Mouse (Mus musculus): ENCODE measurements around the gene Sccpdh. TPM values are rescaled to one million over a fixed set of nuclear protein-coding genes. Genes with fewer than 3 reads are reported as not detected.

Gene Sccpdh
- total RNA-seq, 2 experiments from 2014 or later: 56.1 to 61.9 TPM

DNA sequence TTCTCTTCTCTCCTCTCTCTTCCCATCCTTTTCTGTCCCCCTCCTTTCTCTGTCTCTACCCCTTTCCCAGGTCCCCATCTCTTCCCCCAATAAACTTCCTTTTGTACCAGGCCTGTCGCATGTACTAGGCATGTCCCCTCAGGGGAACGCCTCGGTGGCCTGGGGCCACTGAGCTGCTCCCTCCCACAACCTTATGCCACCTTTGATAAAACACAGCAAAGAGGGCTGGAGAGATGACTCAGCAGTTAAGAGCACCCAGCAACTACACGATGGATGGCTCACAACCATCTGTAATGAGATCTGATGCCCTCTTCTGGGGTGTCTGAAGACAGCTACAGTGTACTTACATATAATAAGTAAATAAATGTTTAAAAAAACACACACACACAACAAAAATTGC is 47.8 kb downstream of the Sccpdh start:
- intact Hi-C loops (cut with DNase I): no loop called here
- DNase-seq (ENCODE audit: low spot score): no peak

DNA sequence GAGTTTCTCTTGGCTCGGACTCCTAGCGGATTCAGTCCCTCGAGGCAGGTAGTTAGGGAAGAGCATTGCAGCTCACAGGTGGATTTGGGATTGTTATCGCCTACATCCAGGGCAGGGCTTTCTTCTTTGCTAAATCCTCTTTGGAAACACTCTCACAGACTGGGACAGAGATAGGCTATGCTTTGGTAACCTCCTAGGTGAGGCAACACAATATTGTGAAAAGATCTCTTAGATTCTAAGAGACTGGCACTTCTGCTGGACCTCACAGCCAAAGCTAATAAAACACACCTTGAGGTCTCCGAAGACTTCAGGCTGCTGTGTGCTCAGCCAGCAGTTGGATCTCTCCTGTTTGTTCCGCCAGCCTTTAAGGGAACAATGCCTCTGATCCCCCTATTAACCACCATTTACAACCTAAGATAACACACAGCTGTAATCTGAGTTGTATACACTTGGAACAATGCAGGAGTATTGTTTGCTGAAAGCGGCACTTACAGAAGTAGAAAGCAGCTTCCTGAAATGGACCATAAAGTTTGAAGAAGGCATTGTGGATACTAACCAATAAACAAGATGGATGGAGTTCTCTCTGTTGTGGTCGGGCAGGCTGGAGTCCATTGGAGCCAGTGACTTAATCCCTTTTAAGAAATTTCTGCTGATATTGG is 54.9 kb downstream of the Sccpdh start:
- no peak for DNase-seq (ENCODE audit: low spot score)
- intact Hi-C loops (cut with DNase I): no loop called here

DNA sequence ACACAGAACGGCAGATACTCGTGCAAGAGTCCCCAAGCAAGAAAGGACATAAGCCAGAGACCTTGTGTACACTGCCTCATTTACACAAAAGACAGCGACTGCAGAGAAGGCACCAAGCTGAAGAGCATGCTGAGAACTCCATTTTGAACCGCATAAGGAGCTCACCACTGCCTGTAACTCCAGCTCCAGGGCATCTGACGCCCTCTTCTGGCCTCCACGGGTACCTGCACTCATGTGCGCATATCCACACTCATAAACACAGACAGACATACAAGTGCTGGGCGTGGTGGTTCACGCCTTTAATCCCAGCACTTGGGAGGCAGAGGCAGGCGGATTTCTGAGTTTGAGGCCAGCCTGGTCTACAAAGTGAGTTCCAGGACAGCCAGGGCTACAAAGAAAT is 60.7 kb downstream of the Sccpdh start:
- intact Hi-C loops (cut with DNase I): no loop called here
- DNase-seq (ENCODE audit: low spot score): no peak

DNA sequence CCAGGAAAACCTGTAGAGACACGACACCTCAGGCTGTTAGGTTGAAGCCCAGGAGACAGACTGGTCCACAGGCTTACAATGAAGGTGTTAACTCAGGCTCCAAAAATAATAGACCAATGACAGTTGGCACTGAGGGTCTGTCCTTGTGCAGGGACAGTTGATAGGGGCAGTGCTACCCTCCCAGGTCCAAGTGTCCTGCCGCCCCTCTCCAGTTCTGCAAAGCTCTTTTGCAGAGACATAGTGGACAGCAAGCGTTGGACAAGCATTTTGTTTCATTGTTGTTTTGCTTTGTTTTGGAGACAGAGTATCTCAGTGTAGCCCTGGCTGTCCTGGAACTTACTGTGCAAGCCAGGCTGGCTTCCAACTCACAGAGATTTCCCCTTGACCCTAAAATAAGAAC is 63.4 kb downstream of the Sccpdh start:
- DNase-seq (ENCODE audit: low spot score): no peak
- intact Hi-C loops (cut with DNase I): no loop called here

DNA sequence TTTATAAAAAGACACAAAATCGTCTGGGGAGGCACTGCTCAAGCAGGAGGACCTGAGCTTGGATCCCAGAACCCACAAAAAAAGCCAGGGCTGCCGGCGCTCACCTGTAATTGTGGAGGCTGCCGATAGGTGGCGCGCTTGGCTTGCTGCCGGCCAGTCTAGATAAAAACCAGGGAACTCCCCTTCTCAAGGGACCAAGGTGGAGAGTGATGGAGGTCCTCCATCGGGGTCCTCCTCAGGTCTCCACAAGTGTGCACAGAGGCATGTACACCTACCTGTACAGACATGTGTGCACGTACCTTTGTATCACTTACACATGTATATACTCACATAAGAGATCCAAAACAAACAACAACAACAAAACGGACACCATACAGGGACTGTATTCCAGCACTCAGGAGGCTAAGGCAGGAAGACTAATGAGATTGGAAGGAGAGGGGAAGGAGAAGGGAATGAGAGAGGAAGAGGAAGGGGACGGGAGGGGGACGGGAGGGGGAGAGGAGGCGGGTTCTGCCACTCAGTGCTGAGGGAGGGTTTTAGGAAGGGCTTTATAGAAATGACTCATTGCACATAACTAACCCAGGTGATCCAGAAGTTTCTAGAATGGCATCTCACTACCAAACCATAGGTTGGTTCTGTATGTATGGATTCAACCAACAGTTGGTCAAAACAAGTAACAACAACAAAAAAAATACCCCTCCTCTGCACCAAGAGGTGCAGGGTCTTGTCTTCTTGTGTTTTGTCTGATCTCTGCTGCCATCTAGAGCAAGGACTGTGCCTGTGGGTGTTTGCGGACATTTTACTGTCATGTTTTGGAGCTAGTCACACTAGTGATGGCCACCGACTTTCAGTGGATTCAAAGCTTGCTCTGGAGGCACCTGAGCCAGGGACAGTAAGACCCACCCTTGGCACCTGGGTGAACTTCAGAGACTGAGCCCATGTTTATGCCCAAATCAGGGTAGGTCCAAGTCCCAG is 66.8 kb downstream of the Sccpdh start:
- intact Hi-C loops (cut with DNase I): loop anchor here (5.0 kb wide), 1 partner anchor 232 kb away; no protein-coding TSS in a partner anchor
- peak; percentile 18 for DNase-seq (ENCODE audit: low spot score)

DNA sequence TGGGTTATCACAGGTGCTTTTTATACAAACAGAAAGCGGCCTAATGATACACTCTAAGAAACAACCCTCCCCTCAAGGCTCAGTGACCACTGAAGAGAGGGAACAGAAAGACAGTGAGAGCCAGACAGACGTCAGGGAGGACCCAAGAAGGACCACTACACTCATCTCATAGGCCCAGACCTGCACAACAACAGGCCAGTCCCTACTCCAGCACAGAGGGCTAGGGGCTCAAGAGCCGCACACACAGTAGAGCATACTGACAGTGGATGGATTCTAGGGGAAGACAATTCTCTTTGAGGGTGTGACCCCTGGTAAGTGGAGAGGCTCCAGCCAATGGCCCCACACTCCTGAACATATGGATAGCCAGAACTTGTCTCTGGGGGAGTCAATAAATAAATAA is 68.5 kb downstream of the Sccpdh start:
- DNase-seq (ENCODE audit: low spot score): no peak
- intact Hi-C loops (cut with DNase I): loop anchor here (5.0 kb wide), 1 partner anchor 234 kb away; no protein-coding TSS in a partner anchor

Other genes with a start within 250 kb of the Sccpdh start
- gene Smyd3, start 150.2 kb upstream of the Sccpdh start, total RNA-seq (2021): 1 to 10 TPM; 5.6 to 6.0 TPM
- 10 to 100 TPM; 47.2 to 47.9 TPM for gene Tfb2m, start 121.9 kb upstream of the Sccpdh start, total RNA-seq (2021)
- 10 to 100 TPM; 42.8 to 47.2 TPM for gene Cnst, start 121.8 kb upstream of the Sccpdh start, total RNA-seq (2021)
- under 1 TPM; 0.75 to 0.87 TPM for gene Kif28, start 77.1 kb downstream of the Sccpdh start, total RNA-seq (2021)
- not detected for gene Gm10518, start 135.2 kb downstream of the Sccpdh start, total RNA-seq (2021)
- gene Ahctf1, start 135.5 kb downstream of the Sccpdh start, total RNA-seq (2021): 10 to 100 TPM; 15.8 to 20.5 TPM